Mouse (Mus musculus): Measurements from ENCODE around the gene Ube2g2. TPM values are rescaled to one million over a fixed set of nuclear protein-coding genes. Genes with fewer than 3 reads are reported as not detected.
A peak's percentile ranks its signal among the peaks of the same experiment; 100 is the strongest.

Ube2g2 gene
- total RNA-seq, 2 experiments from 2014 or later = 69.8 to 88.4 TPM

DNA sequence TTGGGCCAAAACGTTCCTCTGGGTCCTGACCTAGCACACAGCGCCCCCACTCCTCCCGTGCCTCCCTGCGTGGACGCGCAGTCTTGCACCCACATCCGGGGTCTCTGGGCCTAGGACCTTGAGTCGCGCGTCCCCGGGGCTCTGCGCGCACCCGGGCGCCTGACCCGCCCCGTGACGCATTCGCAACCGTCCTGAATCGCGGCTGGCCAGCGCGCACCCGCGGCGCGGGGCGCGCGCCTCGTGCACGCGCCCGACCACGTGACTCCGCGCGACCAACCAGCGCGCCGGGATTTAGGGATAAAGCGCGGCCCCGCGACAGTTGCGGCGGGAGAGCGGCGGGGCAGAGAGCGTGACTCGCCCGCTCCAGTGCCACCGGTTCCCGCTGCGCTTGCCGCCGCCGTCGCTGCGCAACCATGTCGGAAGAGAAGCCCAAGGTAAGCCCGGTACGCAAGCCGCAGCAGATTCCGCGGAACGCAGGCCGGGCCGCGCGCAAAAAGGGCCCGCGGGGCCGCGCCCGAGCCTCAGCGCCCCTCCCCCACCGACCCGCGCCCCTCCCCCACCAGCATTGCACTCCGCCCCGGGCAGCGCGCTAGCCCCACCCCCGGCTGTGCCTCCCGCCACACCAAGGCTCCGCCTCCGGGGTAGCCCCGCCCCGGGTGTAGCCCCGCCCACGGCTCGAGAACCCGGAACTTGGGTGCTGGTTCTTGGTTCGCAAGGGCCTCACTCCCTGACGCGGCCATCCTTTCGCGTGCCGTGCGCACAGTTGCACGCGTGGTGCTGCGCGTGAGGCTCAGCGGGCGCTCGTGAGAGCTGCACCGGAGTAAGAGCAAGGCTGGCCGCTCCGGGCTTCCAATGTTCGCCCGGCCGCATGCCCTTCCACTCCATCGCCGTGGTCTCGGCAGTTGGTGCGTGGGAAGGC, 15.9 kb upstream of the Ube2g2 start, which contains the start of the genes Sumo3 and Gm49325:
TSS of gene Sumo3 (plus strand) at position 190 of the 919 bp plus-strand sequence.
TSS of gene Gm49325 (plus strand) at position 290 of the 919 bp plus-strand sequence.
- DNase-seq (ENCODE audit: extremely low spot score in 1 of 2, low spot score in 1 of 2) = peak; percentile 81 to 84

DNA sequence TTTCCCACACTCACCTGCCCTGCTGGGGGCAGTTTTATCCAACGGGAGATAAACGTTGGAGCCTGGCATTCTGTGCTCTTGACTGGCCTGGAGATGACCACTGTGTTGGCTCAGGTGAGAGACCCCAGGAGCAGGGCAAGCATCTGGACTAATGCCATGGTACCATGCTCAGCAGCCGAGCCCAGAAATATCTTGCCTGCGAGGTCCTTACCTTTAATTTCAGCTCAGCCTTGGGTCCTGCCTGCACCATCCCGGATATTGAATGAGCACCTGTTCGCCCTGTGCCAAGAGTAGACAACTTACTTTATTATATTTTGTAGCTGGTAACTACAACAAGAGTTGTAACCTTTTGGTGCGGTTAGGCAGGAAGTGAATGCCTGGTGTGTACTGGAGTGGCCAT, 15.2 kb upstream of the Ube2g2 start:
- no peak for DNase-seq (ENCODE audit: extremely low spot score in 1 of 2, low spot score in 1 of 2)

- no peak for DNase-seq (ENCODE audit: extremely low spot score in 1 of 2, low spot score in 1 of 2)
Measured at GRCm38 (mm10) chr10:77607441-77607840, 14.6 kb upstream of the Ube2g2 start.

- no peak for DNase-seq (ENCODE audit: extremely low spot score in 1 of 2, low spot score in 1 of 2)
Measured at GRCm38 (mm10) chr10:77608589-77608988, 13.5 kb upstream of the Ube2g2 start.

GRCm38 (mm10) chr10:77610221-77610961, 11.7 kb upstream of the Ube2g2 start:
- DNase-seq (ENCODE audit: extremely low spot score in 1 of 2, low spot score in 1 of 2) = no peak

DNA sequence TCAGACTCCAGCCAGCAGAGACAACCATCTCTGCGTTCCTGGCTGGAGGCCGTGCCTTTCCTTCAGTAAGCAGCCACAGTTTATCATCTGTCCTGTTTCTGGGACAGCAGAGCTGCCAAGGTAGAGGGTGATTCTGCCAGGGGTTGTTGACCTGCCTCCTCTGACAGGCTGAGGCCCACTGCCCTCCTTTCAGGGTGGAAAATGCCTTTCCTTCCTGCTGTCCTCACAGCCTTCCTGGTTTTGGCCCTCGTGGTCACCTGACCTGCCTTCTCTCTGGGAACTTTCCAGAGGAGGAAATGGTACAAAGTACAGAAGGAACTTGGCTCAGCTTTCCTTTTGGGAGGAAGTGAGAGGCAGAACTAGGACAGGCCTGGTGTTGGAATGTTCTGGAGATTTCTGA, 8.7 kb upstream of the Ube2g2 start:
- DNase-seq (ENCODE audit: extremely low spot score in 1 of 2, low spot score in 1 of 2) = no peak

GRCm38 (mm10) chr10:77615647-77616046, 6.4 kb upstream of the Ube2g2 start:
- DNase-seq (ENCODE audit: extremely low spot score in 1 of 2, low spot score in 1 of 2) = no peak

- no peak for DNase-seq (ENCODE audit: extremely low spot score in 1 of 2, low spot score in 1 of 2)
Measured at GRCm38 (mm10) chr10:77616166-77616565, 5.9 kb upstream of the Ube2g2 start.

DNA sequence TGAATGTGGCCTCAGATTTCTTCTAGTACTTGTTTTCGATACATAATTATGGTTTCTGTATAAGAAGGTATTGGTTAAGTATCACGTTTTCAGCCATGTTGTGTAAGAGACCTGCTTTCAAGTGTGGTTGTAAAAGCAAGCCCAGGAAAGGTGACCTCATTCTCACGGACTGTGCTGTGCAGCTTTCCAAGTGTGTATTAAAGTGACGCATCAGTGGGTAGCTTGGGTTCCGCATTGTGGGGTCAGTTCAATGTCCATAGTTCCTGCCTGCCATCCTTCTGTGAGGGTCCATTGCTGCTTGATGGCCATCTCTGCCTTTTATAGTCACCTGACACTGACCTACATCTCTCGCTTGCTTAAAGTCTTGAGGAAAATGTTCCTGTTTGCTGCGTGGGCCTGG, 5.1 kb upstream of the Ube2g2 start:
- DNase-seq (ENCODE audit: extremely low spot score in 1 of 2, low spot score in 1 of 2) = no peak

DNA sequence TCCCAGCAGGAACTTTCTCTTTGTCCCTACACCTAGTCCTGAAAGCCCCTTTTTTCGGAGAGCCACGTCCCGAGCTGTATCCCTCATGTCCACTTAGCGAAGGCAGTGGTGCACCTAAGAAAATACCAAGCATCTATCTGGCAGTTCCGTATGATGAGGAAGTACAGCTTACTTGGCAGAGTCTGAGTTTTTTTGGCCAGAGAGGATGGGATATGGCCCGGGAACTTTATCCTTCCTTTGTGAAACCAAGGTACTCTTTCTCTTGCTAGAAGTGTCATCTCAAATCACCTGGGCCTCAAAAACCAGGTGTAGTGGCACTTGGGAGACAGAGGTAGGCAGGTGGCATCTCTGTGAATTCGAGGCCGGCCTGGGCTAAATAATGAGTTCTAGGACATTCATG, 529 bp upstream of the Ube2g2 start:
- no peak for DNase-seq (ENCODE audit: extremely low spot score in 1 of 2, low spot score in 1 of 2)

- no peak for DNase-seq (ENCODE audit: extremely low spot score in 1 of 2, low spot score in 1 of 2)
Measured at GRCm38 (mm10) chr10:77623069-77623492, 1.0 kb downstream of the Ube2g2 start.

- no peak for DNase-seq (ENCODE audit: extremely low spot score in 1 of 2, low spot score in 1 of 2)
Measured at GRCm38 (mm10) chr10:77623639-77624400, 1.7 kb downstream of the Ube2g2 start.

GRCm38 (mm10) chr10:77624570-77624995, 2.5 kb downstream of the Ube2g2 start:
- DNase-seq (ENCODE audit: extremely low spot score in 1 of 2, low spot score in 1 of 2) = peak in 1 of 2 experiments; percentile 27

DNA sequence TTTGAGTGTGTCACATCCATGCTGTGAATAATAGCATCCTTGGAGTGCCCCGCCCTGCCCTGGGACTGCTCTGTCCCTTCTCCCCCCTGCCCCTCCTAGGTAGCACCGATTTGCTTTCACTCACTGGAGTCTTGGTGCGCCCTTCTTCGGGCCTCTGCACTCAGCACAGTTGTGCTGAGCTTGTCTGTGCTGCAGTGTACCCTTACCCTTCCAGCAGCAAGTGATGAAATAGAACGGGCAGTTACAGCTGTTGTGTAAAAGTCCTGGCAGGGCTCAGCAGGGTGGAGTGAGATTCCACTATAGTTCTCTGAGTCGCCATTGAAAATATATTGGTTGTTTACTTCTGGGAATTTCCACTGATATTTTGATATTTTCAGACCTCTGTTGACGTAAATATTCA, 4.0 kb downstream of the Ube2g2 start:
- no peak for DNase-seq (ENCODE audit: extremely low spot score in 1 of 2, low spot score in 1 of 2)

DNA sequence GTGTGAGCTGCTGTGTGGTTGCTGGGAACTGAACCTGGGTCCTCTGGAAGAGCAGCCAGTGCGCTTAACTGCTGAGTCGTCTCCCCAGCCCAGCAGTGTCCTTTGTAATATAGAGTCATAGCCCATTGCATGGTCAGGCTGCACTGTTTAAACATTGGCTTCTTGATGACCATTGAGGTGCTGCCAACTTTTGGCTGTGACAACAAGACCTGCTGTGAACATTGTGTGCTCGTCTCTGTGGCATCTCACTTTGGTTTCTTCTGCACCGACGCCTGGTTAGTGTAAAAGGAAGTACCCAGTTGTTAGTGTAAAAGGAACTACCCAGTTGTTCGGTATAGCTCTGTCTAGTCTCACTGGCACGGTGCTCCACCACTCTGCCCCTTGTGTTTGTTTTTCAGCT, 4.5 kb downstream of the Ube2g2 start:
- DNase-seq (ENCODE audit: extremely low spot score in 1 of 2, low spot score in 1 of 2) = no peak

DNA sequence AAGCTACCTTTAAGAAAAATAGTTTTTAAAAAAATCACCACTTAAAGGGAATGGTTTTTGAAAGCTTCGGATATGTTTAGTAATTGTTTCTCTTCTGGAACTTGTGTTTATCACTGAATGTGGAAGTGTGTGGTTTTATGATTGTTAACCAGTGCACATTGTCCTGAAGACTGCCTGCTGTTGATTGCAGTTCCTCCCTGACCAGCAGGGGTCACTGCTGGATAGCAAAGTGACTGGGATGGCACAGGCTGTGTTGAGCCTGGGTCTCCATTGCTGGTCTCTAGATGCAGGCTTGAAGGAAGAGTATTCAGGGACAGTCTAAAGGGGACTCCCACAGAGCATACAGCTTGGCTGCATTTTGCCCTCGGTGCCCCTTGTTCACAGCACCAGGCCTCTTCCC, 5.4 kb downstream of the Ube2g2 start:
- peak; percentile 71 to 89 for DNase-seq (ENCODE audit: extremely low spot score in 1 of 2, low spot score in 1 of 2)

GRCm38 (mm10) chr10:77629163-77629562, 7.1 kb downstream of the Ube2g2 start:
- no peak for DNase-seq (ENCODE audit: extremely low spot score in 1 of 2, low spot score in 1 of 2)

- DNase-seq (ENCODE audit: extremely low spot score in 1 of 2, low spot score in 1 of 2) = no peak
Measured at GRCm38 (mm10) chr10:77629970-77630369, 7.9 kb downstream of the Ube2g2 start.

DNA sequence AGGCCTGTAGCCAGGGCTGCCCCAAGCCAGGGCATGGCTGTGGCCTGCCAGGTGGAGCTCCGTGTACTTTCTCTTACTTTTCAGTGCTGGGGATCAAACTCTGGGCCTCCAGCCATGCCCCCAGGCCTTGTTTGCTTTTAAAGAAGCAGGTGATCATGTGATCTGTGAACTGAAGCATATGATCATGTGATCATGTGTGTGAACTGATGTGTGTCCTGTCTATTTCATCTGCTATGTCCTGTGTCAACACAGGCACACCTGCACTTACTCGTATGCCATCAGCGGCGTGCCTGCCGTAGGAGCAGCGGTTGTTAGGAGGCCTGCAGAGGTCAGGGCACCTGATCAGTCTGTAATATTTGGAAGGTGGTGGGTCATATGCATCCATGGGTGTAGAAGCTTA, 11.9 kb downstream of the Ube2g2 start:
- DNase-seq (ENCODE audit: extremely low spot score in 1 of 2, low spot score in 1 of 2) = no peak

DNA sequence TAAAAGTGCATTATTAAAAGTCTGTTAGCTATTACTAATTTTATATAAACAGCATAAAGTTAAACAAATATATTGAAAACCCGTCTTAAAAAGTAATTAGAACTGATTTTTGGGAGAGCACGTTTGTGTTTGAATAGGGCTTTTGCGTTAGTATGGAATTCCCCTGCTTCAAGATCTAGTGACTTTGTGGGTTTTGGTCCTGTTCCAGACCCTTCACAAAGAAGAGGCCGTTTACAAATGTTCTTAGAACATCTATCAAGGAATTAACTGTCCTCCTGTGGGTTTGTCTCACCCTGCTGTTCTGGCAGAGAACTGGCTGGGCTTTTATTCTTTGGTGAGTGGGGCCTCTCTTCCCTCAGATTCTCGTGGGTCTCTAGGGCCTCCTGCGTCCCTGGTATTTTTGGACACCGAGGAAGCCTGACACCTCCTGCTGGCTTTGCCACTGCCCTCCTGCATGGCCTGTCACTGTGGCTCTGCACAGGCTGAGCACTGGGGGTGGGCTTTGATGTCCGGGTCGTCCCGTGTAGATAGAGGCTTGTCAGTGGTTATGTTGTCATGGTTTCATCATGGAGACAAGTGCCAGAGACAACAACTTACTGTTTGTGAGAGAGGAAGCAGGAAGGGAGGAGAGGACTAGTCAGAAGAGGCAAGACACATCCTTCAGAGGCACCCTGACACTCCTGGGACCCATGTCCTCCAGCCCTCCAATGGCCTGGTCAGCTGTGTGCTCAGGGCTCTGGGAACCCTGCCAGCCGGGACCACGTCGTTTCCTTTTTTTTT, 12.6 kb downstream of the Ube2g2 start:
- no peak for DNase-seq (ENCODE audit: extremely low spot score in 1 of 2, low spot score in 1 of 2)
